Mouse (Mus musculus) MEL (cell line): ENCODE measurements around the gene Rpa1.

Source experiments
- BHLHE40 ChIP-seq: IDR thresholded peaks from 2 replicates; pipeline ENCODE4 v1.6.1; 2012; ENCODE audit warnings: low read depth, mild to moderate bottlenecking, inconsistent platforms, low read length, improper control_type of control experiment, borderline replicate concordance
- CTCF ChIP-seq, 3 experiments: IDR thresholded peaks in 2 of 3; conservative IDR thresholded peaks in 1 of 3; 2 replicates each; pipeline ENCODE4 v1.5.1; 2011 to 2012; ENCODE audit warnings: low read length in 3 of 3, low read depth in 2 of 3, mild to moderate bottlenecking in 2 of 3, improper control_type of control experiment in 1 of 3, inconsistent platforms in 1 of 3, mixed read lengths in 1 of 3, moderate library complexity in 1 of 3; ENCODE audit not compliant: control insufficient read depth in 1 of 3, insufficient read depth in 1 of 3, poor library complexity in 1 of 3, severe bottlenecking in 1 of 3
- ELF1 ChIP-seq: IDR thresholded peaks from 2 replicates; pipeline ENCODE4 v1.6.1; 2014; ENCODE audit warnings: low read depth, mild to moderate bottlenecking, inconsistent platforms, low read length, improper control_type of control experiment, moderate library complexity
- EP300 ChIP-seq, 2 experiments: IDR thresholded peaks; 2 replicates each; pipeline ENCODE4 v1.6.1; 2011; ENCODE audit warnings: improper control_type of control experiment in 2 of 2, low read length in 2 of 2, low read depth in 1 of 2, mild to moderate bottlenecking in 1 of 2
- ETS1 ChIP-seq: IDR thresholded peaks from 2 replicates; pipeline ENCODE4 v1.6.1; 2012; ENCODE audit warnings: low read depth, mild to moderate bottlenecking, inconsistent platforms, low read length, improper control_type of control experiment, moderate library complexity
- POLR2A ChIP-seq, 2 experiments: IDR thresholded peaks; 2 replicates each; pipeline ENCODE4 v1.6.1; 2011 to 2012; ENCODE audit warnings: low read length in 2 of 2, mild to moderate bottlenecking in 2 of 2, control low read depth in 1 of 2, improper control_type of control experiment in 1 of 2, low read depth in 1 of 2, moderate library complexity in 1 of 2; ENCODE audit not compliant: control insufficient read depth in 1 of 2, insufficient read depth in 1 of 2, poor library complexity in 1 of 2
- TCF12 ChIP-seq: IDR thresholded peaks from 2 replicates; pipeline ENCODE4 v1.6.1; 2014; ENCODE audit warnings: low read depth, mild to moderate bottlenecking, inconsistent platforms, low read length, improper control_type of control experiment, moderate library complexity
- UBTF ChIP-seq: IDR thresholded peaks from 2 replicates; pipeline ENCODE4 v1.6.1; 2012; ENCODE audit warnings: low read depth, mild to moderate bottlenecking, inconsistent platforms, low read length, improper control_type of control experiment, moderate library complexity, borderline replicate concordance; ENCODE audit not compliant: insufficient read depth
- ZC3H11A ChIP-seq: IDR thresholded peaks from 2 replicates; pipeline ENCODE4 v1.6.1; 2012; ENCODE audit warnings: low read depth, mild to moderate bottlenecking, inconsistent platforms, low read length, improper control_type of control experiment

GRCm38 (mm10) chr11:75310813-75311212, 37.3 kb downstream of the Rpa1 start:
- no peak for TF ChIP-seq CTCF (IDR thresholded peaks at IDR 0.05 in 2 of 3, conservative IDR thresholded peaks at IDR 0.05 in 1 of 3; ENCODE audit: control insufficient read depth in 1 of 3, insufficient read depth in 1 of 3, low read depth in 2 of 3, low read length in 3 of 3, poor library complexity in 1 of 3, severe bottlenecking in 1 of 3)
- TF ChIP-seq POLR2A (IDR thresholded peaks at IDR 0.05; ENCODE audit: control insufficient read depth in 1 of 2, insufficient read depth in 1 of 2, low read depth in 1 of 2, low read length in 2 of 2, poor library complexity in 1 of 2) = no peak
- TF ChIP-seq EP300 (IDR thresholded peaks at IDR 0.05; ENCODE audit: low read depth in 1 of 2, low read length in 2 of 2) = no peak
- no peak for TF ChIP-seq UBTF
- TF ChIP-seq TCF12 = no peak
- TF ChIP-seq ZC3H11A = no peak
- TF ChIP-seq ELF1 = no peak
- TF ChIP-seq ETS1 = no peak
- TF ChIP-seq BHLHE40 = no peak
